Mouse (Mus musculus): ENCODE results near the gene Dmpk. TPM values are rescaled to one million over a fixed set of nuclear protein-coding genes. Genes with fewer than 3 reads are reported as not detected.

The Dmpk gene
- polyA plus RNA-seq, 1 experiment from 2014 or later: 91.3 TPM

DNA sequence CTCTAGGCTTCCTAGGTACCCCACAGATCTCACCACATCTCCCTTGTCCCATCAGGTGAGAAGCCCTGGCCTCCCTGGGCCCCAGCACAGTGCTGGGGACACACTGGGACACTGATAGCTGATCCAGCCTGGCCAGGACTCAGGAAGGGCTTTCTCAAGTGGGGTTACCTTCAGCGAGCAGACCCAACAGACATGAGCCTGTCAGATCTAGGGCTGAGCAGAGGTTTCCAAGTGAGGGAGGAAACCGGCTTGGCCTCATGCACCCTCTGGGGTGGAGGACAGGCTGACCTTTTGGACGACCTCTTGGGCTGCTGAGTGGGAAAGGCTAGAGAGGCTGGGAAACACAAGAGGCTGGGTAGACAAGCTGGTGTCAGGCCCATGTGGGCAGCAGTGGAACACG lies 32.5 kb upstream of the Dmpk start:
- no peak overlapping the region for H3K27ac ChIP-seq (replicated peaks)
- H3K9me3 ChIP-seq (ENCODE audit: control insufficient read depth, low read length): no peaks in the 10 kb centered on the region
- no peak for ATAC-seq (ENCODE audit: low FRiP score, low TSS enrichment)
- no peaks in the 10 kb centered on the region for H3K4me1 ChIP-seq (replicated peaks; ENCODE audit: control insufficient read depth, insufficient read depth)
- WGBS: 65% methylated on average over 4 of the region's 4 CpGs
- no peak overlapping the region for H3K4me3 ChIP-seq (ENCODE audit: low read depth, low read length)
- no peak overlapping the region for H3K4me2 ChIP-seq (replicated peaks; ENCODE audit: low read depth)
- DNase-seq (ENCODE audit: low spot score): no peak
- no peaks in the 10 kb centered on the region for H3K27me3 ChIP-seq (ENCODE audit: control insufficient read depth, insufficient read depth, low read length)
- H3K36me3 ChIP-seq (ENCODE audit: control insufficient read depth, insufficient read depth, low read length): peaks cover 24% of the 10 kb centered on the region
- TF ChIP-seq CTCF (IDR thresholded peaks at IDR 0.05; ENCODE audit: low read depth) (no peak), EP300 (optimal IDR thresholded peaks at IDR 0.05) (no peak)
- no peak overlapping the region for H3K9ac ChIP-seq (ENCODE audit: low read length)

DNA sequence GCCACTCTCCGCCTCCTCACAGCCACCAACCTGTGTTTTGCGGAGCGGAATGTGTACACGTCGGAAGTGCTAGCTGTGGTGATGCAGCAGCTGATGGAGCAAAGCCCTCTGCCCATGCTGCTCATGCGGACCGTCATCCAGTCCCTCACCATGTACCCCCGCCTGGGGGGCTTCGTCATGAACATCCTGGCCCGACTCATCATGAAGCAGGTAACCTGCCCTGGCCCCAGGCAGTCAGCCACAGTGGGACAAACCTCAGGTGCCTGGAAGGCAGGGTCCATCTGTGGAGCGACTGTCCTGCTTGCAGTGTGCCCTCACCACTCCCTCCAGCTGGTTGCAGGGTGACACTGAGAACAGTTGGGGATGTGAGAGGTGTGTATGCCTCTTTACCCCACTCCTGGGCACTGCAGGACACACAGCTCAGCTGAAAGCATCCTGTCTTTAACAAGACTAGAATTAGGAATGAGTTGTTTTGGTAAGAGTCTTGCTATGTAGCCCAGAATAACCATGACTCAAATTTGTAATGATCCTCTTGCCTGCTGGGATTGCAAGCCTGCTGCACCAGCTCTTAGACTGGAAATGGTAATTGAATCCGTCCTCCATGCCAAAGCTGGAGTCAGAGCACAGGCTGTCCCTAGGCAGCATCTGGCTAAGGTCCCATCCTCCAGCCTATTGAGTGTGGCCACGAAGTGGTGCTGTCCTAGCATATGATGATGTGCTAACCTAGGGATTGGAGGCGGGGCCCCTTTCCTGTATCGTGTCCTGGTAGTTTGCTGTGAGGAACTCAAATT lies 31.1 kb upstream of the Dmpk start:
- Histone ChIP-seq H3K9me3 (ENCODE audit: control insufficient read depth, low read length) (no peaks in the 10 kb centered on the region), H3K4me2 (replicated peaks; ENCODE audit: low read depth) (no peak overlapping the region), H3K36me3 (ENCODE audit: control insufficient read depth, insufficient read depth, low read length) (peaks cover 19% of the 10 kb centered on the region), H3K4me1 (replicated peaks; ENCODE audit: control insufficient read depth, insufficient read depth) (no peaks in the 10 kb centered on the region), H3K4me3 (ENCODE audit: low read depth, low read length) (no peak overlapping the region), H3K27me3 (ENCODE audit: control insufficient read depth, insufficient read depth, low read length) (no peaks in the 10 kb centered on the region), H3K27ac (replicated peaks) (no peak overlapping the region), H3K9ac (ENCODE audit: low read length) (no peak overlapping the region)
- WGBS: 84% methylated on average over 15 of the region's 15 CpGs
- DNase-seq (ENCODE audit: low spot score) (no peak), ATAC-seq (ENCODE audit: low FRiP score, low TSS enrichment) (no peak)
- TF ChIP-seq EP300 (optimal IDR thresholded peaks at IDR 0.05) (no peak), CTCF (IDR thresholded peaks at IDR 0.05; ENCODE audit: low read depth) (no peak)

DNA sequence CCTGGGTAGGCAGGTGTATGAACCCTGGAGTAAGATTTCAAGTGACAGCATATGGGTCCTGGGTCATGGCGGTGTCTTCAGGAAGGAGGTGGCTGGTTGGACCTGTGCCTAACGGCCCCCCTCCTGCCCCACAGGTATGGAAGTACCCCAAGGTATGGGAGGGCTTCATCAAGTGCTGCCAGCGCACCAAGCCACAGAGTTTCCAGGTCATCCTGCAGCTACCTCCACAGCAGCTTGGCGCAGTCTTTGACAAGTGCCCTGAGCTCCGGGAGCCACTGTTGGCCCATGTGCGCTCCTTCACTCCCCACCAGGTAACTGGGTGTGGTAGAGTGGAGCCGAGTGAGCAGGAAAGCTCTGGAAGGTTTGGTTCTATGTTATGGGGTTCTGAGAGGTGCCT lies 30.5 kb upstream of the Dmpk start:
- H3K36me3 ChIP-seq (ENCODE audit: control insufficient read depth, insufficient read depth, low read length): peaks cover 16% of the 10 kb centered on the region
- no peak for TF ChIP-seq CTCF (IDR thresholded peaks at IDR 0.05; ENCODE audit: low read depth)
- no peak overlapping the region for H3K9ac ChIP-seq (ENCODE audit: low read length)
- H3K4me1 ChIP-seq (replicated peaks; ENCODE audit: control insufficient read depth, insufficient read depth): no peaks in the 10 kb centered on the region
- ATAC-seq (ENCODE audit: low FRiP score, low TSS enrichment) (no peak), DNase-seq (ENCODE audit: low spot score) (no peak)
- H3K4me2 ChIP-seq (replicated peaks; ENCODE audit: low read depth): no peak overlapping the region
- WGBS: 85% methylated on average over 7 of the region's 7 CpGs
- no peaks in the 10 kb centered on the region for H3K27me3 ChIP-seq (ENCODE audit: control insufficient read depth, insufficient read depth, low read length)
- no peaks in the 10 kb centered on the region for H3K9me3 ChIP-seq (ENCODE audit: control insufficient read depth, low read length)
- no peak overlapping the region for H3K27ac ChIP-seq (replicated peaks)
- H3K4me3 ChIP-seq (ENCODE audit: low read depth, low read length): no peak overlapping the region

DNA sequence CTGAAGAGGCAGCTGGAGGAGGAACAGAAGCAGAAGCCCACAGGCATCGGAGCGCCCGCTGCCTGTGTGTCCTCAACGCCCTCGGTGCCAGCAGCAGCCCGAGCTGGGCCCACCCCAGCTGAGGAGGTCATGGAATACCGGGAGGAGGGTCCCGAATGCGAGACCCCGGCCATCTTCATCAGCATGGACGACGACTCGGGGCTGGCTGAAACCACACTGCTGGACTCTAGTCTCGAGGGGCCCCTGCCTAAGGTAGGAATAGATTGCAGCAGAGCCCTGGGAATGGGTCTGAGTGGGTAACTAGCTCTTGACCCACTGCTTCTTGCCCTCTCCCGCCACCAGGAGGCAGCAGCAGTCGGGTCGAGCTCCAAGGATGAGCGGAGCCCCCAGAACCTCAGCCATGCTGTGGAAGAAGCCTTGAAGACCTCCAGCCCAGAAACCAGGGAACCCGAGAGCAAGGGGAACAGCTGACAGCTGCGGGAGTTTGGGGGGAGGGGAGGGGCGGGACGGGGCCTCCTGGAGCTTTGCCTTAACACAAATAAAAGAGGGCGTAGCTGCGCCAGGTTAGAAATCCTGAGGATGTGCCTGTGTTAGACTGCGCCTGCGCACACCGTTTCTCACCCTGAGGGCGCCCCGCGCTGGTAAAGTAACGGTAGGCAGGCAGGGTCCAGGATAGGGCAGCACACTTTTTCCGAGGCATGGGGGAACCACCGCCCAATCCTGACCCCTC lies 29.4 kb upstream of the Dmpk start, which contains the start of gene Rsph6a:
Rsph6a (plus strand) TSS at position 644 of the 730 bp plus-strand sequence.
- Histone ChIP-seq H3K4me3 (ENCODE audit: low read depth, low read length) (no peak within 1 kb of the TSS), H3K4me1 (replicated peaks; ENCODE audit: control insufficient read depth, insufficient read depth) (no peaks in the 10 kb centered on the region), H3K27me3 (ENCODE audit: control insufficient read depth, insufficient read depth, low read length) (no peaks in the 10 kb centered on the region), H3K9ac (ENCODE audit: low read length) (no peak within 1 kb of the TSS), H3K9me3 (ENCODE audit: control insufficient read depth, low read length) (no peaks in the 10 kb centered on the region), H3K27ac (replicated peaks) (no peak within 1 kb of the TSS), H3K4me2 (replicated peaks; ENCODE audit: low read depth) (no peak within 1 kb of the TSS), H3K36me3 (ENCODE audit: control insufficient read depth, insufficient read depth, low read length) (peaks cover 11% of the 10 kb centered on the region)
- ATAC-seq (ENCODE audit: low FRiP score, low TSS enrichment) (peak; percentile 40), DNase-seq (ENCODE audit: low spot score) (peak; percentile 67)
- WGBS: 31% methylated on average over 33 of the region's 33 CpGs
- TF ChIP-seq EP300 (optimal IDR thresholded peaks at IDR 0.05) (no peak), CTCF (IDR thresholded peaks at IDR 0.05; ENCODE audit: low read depth) (peak; percentile 75)

DNA sequence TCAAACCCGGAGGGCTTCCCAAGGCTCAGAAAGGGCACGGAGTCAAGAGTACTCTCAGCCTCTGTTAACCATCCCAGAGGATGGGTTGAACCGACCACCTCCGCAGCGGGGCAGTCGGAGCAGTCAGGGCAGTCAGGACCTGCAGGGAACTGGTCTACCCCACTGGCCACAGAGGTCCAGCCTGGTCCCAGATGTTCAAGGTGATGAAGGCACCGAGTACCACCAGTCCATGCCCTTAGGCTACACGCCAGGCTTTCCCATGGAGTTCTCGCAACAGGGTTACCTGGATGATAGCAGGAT lies 28.9 kb upstream of the Dmpk start:
- Histone ChIP-seq H3K9ac (ENCODE audit: low read length) (no peak overlapping the region), H3K4me1 (replicated peaks; ENCODE audit: control insufficient read depth, insufficient read depth) (no peaks in the 10 kb centered on the region), H3K4me2 (replicated peaks; ENCODE audit: low read depth) (no peak overlapping the region), H3K27me3 (ENCODE audit: control insufficient read depth, insufficient read depth, low read length) (no peaks in the 10 kb centered on the region), H3K27ac (replicated peaks) (no peak overlapping the region), H3K4me3 (ENCODE audit: low read depth, low read length) (no peak overlapping the region), H3K9me3 (ENCODE audit: control insufficient read depth, low read length) (no peaks in the 10 kb centered on the region), H3K36me3 (ENCODE audit: control insufficient read depth, insufficient read depth, low read length) (peaks cover 7% of the 10 kb centered on the region)
- TF ChIP-seq EP300 (optimal IDR thresholded peaks at IDR 0.05): no peak
- TF ChIP-seq CTCF (IDR thresholded peaks at IDR 0.05; ENCODE audit: low read depth): no peak
- WGBS: 73% methylated on average over 9 of the region's 9 CpGs
- ATAC-seq (ENCODE audit: low FRiP score, low TSS enrichment) (peak; percentile 9; the same call in 1 of the 2 replicates), DNase-seq (ENCODE audit: low spot score) (no peak)

DNA sequence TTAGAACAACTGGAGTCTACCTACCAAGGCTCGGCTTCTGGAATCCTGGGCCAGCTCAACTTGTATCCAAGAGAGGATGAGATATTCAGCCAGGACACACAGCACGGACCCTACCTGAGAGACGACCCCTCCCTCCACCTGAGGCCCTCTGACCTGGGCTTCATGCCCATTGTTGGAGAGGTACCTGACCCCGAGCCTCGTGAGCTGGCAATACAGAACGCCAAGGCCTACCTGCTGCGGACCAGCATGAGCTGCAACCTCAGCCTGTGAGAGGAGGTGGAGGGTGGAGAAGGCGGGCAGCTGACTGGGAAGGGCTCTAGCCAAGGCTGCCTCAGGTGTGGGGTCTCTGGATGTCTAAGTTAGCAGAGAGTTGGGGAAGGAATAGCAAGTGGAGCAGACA lies 28.5 kb upstream of the Dmpk start:
- no peak overlapping the region for H3K4me2 ChIP-seq (replicated peaks; ENCODE audit: low read depth)
- no peaks in the 10 kb centered on the region for H3K9me3 ChIP-seq (ENCODE audit: control insufficient read depth, low read length)
- H3K27ac ChIP-seq (replicated peaks): no peak overlapping the region
- H3K27me3 ChIP-seq (ENCODE audit: control insufficient read depth, insufficient read depth, low read length): no peaks in the 10 kb centered on the region
- no peak for TF ChIP-seq CTCF (IDR thresholded peaks at IDR 0.05; ENCODE audit: low read depth)
- TF ChIP-seq EP300 (optimal IDR thresholded peaks at IDR 0.05): no peak
- H3K4me3 ChIP-seq (ENCODE audit: low read depth, low read length): no peak overlapping the region
- H3K4me1 ChIP-seq (replicated peaks; ENCODE audit: control insufficient read depth, insufficient read depth): no peaks in the 10 kb centered on the region
- 84% methylated on average over 8 of the region's 8 CpGs for WGBS
- H3K36me3 ChIP-seq (ENCODE audit: control insufficient read depth, insufficient read depth, low read length): peaks cover 5% of the 10 kb centered on the region
- DNase-seq (ENCODE audit: low spot score) (no peak), ATAC-seq (ENCODE audit: low FRiP score, low TSS enrichment) (no peak)
- H3K9ac ChIP-seq (ENCODE audit: low read length): no peak overlapping the region

All from stomach, postnatal 0 days (tissue).